In the genomic region with DNA sequence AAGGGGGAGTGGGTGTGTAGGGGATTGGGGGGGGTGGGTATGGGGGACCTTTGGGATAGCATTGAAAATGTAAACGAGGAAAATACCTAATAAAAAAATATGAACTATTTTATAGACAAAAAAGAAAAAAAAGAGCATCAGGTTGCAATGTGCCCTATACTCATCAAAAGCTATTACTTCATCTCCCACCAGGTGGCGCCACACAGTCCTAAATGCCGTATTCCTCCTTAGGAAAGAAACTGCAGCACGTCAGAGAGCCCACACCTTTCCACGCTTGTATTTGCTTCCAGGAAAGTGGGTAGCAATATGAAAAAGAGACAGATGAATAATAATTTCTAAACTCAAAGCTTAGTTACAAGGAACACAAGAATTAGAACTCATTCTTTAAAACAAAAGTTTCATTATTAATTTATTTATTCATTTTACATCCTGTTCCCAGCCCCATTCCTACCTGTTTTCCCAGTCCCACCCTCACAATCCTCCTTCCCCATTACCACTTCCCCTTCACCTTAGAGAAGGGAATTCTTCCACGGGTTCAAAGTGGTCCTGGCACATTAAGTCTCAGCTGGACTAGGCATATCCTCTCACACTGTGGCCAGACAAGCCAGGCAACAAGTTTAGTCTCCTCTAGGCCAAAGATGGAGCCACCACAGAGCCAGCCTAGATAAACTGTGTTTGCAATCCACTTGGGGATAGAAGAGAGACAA, we compare ENCODE assay signal across 9 mouse cellular contexts.
DNase-seq lines count a peak whose midpoint lies in the region; ATAC-seq and TF ChIP-seq lines count a peak whose summit lies in the region.
"Had no signal": no experiment of that assay in that cellular context is flagged by ENCODE, and none has a peak within 500 bp of the region (broad histone marks: within the 10 kb centered on the region; RNA-seq: fewer than 3 reads in every experiment).

No protein-coding gene starts in this region.

- no peaks in the 10 kb centered on the region for H3K27me3 ChIP-seq in forebrain, embryonic 10.5 days (ENCODE audit: poor library complexity, severe bottlenecking)
- no peaks in the 10 kb centered on the region for H3K27me3 ChIP-seq in midbrain, postnatal 0 days (ENCODE audit: insufficient read depth, low read length)

- no peak overlapping the region for H3K4me3 ChIP-seq in forebrain, embryonic 10.5 days
- H3K4me3 ChIP-seq in midbrain, postnatal 0 days (ENCODE audit: low read depth, low read length): no peak overlapping the region

- H3K27ac ChIP-seq in forebrain, embryonic 10.5 days: no peak overlapping the region
- no peak overlapping the region for H3K27ac ChIP-seq in midbrain, postnatal 0 days (ENCODE audit: low read depth, low read length)
- H3K27ac ChIP-seq: macrophage had no signal

- no peaks in the 10 kb centered on the region for H3K4me1 ChIP-seq in forebrain, embryonic 10.5 days
- no peaks in the 10 kb centered on the region for H3K4me1 ChIP-seq in midbrain, postnatal 0 days (ENCODE audit: insufficient read depth, low read length)

- H3K9ac ChIP-seq in midbrain, postnatal 0 days (replicated peaks; ENCODE audit: low read length, poor library complexity, severe bottlenecking): no peak overlapping the region

- intact Hi-C loops in gastrocnemius, postnatal 14 days (cut with DNase I; ENCODE audit: low total_unique reads): no loop called here
- intact Hi-C loops in left cerebral cortex, postnatal 10 days (cut with DNase I): no loop called here

- 34% methylated on average over 6 of the region's 6 CpGs for WGBS in forebrain, embryonic 10.5 days
- WGBS in midbrain, postnatal 0 days: 24% methylated on average over 6 of the region's 6 CpGs

- ATAC-seq in midbrain, postnatal 0 days (ENCODE audit: low FRiP score): peak; percentile 78

- peak; percentile 75 for TF ChIP-seq CTCF in midbrain, postnatal 0 days (IDR thresholded peaks at IDR 0.05)

- peak; percentile 5 for DNase-seq in gastrocnemius, postnatal 14 days
- no peak for DNase-seq in gastrocnemius, adult 8-10 months (ENCODE audit: low spot score in 2 of 2)
- DNase-seq in brain, embryonic 18.5 days (ENCODE audit: low read depth, low spot score): peak; percentile 8
- peak; percentile 46 for DNase-seq in forebrain, embryonic 10.5 days (ENCODE audit: extremely low spot score, low spot score)
- DNase-seq in kidney, adult 11 months: peak; percentile 7
- DNase-seq in left cerebral cortex, postnatal 10 days (ENCODE audit: extremely low spot score in 1 of 2, low spot score in 2 of 2): peak; percentile 52 to 56
- peak; percentile 81 for DNase-seq in midbrain, postnatal 0 days (ENCODE audit: low spot score)
- no peak for DNase-seq in spleen, postnatal 36 days (ENCODE audit: low spot score in 2 of 2)

- H3K4me2 ChIP-seq in midbrain, postnatal 0 days (ENCODE audit: low read depth, low read length, poor library complexity, severe bottlenecking): no peak overlapping the region

- H3K36me3 ChIP-seq in forebrain, embryonic 10.5 days (replicated peaks): no peaks in the 10 kb centered on the region
- H3K36me3 ChIP-seq in midbrain, postnatal 0 days (ENCODE audit: insufficient read depth, low read length): no peaks in the 10 kb centered on the region

- no peaks in the 10 kb centered on the region for H3K9me3 ChIP-seq in forebrain, embryonic 10.5 days
- H3K9me3 ChIP-seq in midbrain, postnatal 0 days (ENCODE audit: low read length): no peaks in the 10 kb centered on the region

Comparison
In these comparisons a context has a peak if more than half of its experiments do, and no peak if none do; other contexts are left out.
1. DNase-seq: peak in gastrocnemius, postnatal 14 days (single experiment), brain, embryonic 18.5 days (single experiment), forebrain, embryonic 10.5 days (single experiment), kidney, adult 11 months (single experiment), left cerebral cortex, postnatal 10 days (2 of 2) and midbrain, postnatal 0 days (single experiment); none in gastrocnemius, adult 8-10 months (0 of 2) and spleen, postnatal 36 days (0 of 2).